Mouse (Mus musculus) T-helper 2 cell (primary cell): ENCODE results near the gene Arnt2.

Experiments used
- in situ Hi-C: fragments of 300-600 bp; cut with MboI, MseI; formaldehyde crosslinking; loops from one replicate; pipeline ENCODE4 v1.15.1; 2025; ENCODE audit warnings: high pct_unique_total_duplicates

The Arnt2 gene

DNA sequence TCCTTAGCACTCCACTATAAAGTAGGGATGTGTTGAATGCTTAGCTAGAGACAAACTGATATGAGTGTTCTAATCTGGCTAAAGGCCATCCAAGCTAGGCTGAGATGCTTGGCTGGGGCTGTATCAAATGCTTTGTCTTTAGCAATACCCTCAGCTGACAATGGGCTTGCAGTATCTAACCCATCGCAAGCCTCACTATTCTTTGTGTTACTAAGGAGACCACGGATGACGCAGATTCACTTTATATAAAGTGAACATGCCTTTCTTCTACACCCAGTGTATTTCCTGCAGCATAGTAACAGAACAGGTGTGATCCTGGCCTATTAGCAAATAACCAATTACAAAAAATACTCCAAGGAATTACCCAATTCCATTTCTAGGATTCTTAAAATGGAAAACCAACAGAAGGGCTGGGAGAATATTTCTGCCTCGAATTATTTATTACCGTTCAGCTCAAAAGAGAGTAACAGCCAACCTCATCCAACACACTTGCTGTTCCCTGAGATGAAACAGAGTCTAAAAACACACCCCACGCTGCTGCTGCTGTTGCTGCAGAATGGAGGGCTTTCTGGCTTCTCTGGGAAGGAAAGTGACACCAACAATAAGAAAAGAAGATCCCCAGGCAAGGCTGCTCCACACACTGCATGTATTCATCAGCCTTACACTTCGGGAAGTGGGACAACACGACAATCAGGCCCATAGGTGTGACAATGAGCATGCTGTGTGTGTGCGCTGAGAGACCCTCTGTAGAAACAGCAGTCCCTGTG lies 61.6 kb downstream of the Arnt2 start:
- in situ Hi-C loops, result loop anchor here (5.0 to 10.0 kb wide), 2 partner anchors 261 to 1234 kb away; partner anchors contain the start of gene Cemip

DNA sequence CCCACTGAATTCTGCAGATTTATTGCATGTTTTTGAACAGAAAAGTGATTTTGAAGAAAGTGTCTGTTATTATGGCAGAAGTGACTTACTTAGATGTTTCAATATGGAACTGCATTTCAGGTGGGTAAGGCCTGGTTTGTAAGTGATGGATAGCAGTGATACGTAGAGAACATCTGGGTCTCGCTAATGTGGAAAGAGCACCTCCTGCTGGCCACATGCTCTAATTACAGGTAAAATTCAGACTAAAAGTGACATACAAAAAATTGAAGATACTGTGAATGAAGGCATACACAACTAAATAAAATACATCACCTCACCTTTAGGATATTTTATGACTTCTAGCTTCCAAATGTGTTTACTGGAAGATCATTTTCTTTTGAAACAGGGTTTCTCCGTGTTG lies 66.8 kb downstream of the Arnt2 start:
- in situ Hi-C loops, result loop anchor here (10.0 kb wide), 1 partner anchor 1228 kb away; no protein-coding TSS in a partner anchor

- in situ Hi-C loops, result loop anchor here (10.0 kb wide), 1 partner anchor 1226 kb away; no protein-coding TSS in a partner anchor
Measured at GRCm38 (mm10) chr7:84341001-84341400, 69.0 kb downstream of the Arnt2 start.

DNA sequence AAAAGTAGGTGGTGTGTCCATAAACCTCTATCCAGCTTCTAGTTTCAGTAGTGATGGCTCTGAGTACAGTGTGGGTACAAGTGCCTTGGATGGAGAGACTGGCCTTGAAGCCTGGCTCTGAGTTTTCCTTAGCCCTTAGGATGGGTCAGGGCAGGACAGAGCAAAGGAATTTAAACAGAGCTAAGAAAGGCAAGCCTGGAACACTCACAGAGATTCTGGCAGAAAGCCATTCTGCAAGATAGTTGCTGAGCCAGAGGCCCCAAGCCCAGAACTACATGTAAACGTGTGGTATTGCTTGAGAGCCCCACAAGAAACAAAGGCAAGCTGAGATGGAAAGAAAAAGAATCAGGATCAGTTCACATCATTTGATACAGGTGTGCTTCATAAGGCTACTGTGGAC lies 70.8 kb downstream of the Arnt2 start:
- in situ Hi-C loops, result no loop called here

- in situ Hi-C loops, result no loop called here
Measured at GRCm38 (mm10) chr7:84337768-84338167, 72.2 kb downstream of the Arnt2 start.

- in situ Hi-C loops, result no loop called here
Measured at GRCm38 (mm10) chr7:84336907-84337306, 73.1 kb downstream of the Arnt2 start.

GRCm38 (mm10) chr7:84336580-84336886 lies 73.4 kb downstream of the Arnt2 start:
- in situ Hi-C loops, result no loop called here

GRCm38 (mm10) chr7:84335766-84336579 lies 74.0 kb downstream of the Arnt2 start:
- in situ Hi-C loops, result no loop called here

GRCm38 (mm10) chr7:84333996-84334395 lies 76.0 kb downstream of the Arnt2 start:
- in situ Hi-C loops, result no loop called here

- in situ Hi-C loops, result no loop called here
Measured at GRCm38 (mm10) chr7:84332295-84333168, 77.4 kb downstream of the Arnt2 start.

DNA sequence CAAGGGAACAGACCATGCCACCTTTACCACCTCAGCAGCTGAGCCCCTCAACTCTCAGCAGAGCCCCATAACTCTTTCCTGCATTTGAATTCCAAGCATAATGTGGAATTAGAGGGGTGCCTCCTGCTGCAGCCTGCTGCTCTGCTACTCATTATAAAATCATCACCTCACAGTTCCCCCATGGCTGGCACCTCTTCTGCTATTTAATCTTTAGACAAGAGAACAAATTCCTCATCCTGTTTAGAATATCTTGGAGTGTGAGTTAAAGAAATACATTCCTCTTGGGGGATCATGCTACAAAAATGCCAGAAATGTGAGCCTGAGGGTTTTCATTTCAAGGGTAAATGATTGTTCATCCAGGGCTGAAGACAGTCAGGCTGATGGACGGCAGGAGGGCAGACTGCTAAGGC lies 80.8 kb downstream of the Arnt2 start:
- in situ Hi-C loops, result loop anchor here (10.0 kb wide), 2 partner anchors 666 to 1586 kb away; no protein-coding TSS in a partner anchor

- in situ Hi-C loops, result loop anchor here (10.0 kb wide), 2 partner anchors 666 to 1586 kb away; no protein-coding TSS in a partner anchor
Measured at GRCm38 (mm10) chr7:84328770-84329169, 81.2 kb downstream of the Arnt2 start.

DNA sequence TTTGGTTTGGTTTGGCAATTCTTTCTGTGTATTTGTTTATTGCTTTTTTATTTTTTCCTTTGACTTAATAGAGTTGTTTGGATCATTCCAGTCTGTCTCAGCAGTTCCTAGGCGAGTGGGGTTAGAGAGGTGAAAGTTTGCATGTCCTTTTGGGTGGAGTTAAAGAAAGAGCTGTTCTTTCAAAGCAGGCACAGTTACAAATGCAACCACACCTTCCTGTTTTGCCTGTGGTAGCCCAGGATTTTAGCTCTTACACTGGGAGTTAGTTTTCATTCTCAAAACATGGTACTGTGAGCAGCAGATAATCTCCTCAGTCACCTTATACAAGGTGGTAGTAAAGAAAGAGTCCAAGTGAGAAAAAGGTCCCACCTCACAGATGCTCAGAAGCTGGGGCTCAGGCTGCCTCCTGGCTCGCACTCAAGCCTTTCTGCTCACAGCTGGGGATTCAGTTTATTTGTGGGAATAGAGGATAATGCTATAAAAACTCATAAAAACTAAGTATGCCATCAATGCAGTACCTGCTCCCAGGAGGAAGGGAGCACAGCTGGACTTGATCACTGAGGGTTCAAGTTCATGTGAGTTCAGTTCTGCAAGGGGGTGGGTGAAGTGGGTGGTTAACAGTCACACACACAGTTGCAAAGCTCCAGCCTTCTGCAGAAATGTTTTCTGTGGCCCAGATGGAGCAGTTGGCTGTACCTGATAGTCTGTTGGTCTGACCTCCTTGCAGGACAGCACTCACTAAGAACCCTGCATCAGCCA lies 84.2 kb downstream of the Arnt2 start:
- in situ Hi-C loops, result loop anchor here (10.0 kb wide), 2 partner anchors 669 to 1589 kb away; no protein-coding TSS in a partner anchor

DNA sequence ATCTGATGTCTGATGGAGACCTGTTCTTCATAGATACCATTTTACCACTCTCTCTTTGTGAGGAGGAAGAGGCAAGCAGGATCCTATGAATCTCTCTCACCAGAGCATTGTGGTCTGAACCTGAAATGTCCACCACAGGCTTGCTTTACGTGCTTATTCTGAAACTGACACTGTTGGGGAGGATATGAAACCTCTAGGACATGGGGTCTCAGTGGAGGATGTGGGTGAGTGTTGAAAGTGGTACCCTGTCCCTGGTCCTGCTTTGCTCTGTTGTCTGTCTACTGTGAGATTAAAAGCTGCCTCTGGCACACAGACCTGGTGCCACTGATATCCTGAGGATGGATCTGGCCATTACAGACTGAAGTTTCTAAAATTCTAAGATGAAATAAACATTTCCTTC lies 88.4 kb downstream of the Arnt2 start:
- in situ Hi-C loops, result loop anchor here (10.0 kb wide), 2 partner anchors 673 to 1593 kb away; no protein-coding TSS in a partner anchor

GRCm38 (mm10) chr7:84315353-84316003 lies 94.5 kb downstream of the Arnt2 start:
- in situ Hi-C loops, result no loop called here

- in situ Hi-C loops, result no loop called here
Measured at GRCm38 (mm10) chr7:84314742-84315141, 95.2 kb downstream of the Arnt2 start.

DNA sequence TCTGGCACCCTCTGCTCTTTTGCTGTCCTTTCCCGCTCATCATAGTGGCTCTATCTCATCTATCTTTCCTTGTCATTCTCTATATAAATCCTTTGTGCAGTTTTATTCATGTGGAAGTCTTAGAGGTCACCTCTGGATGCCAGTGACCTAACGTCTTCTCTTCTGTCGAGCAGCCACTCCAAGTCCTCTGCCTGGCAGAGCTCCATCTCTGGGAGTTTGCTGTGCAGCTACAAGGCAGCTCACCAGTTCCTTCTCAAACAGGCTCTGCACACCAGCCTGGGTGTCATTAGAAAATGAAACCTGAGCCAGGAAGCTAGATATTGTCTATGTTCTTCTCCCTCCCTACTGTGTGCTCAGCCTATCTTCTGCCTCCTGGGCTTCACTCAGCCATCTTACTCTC lies 98.4 kb downstream of the Arnt2 start:
- in situ Hi-C loops, result no loop called here

DNA sequence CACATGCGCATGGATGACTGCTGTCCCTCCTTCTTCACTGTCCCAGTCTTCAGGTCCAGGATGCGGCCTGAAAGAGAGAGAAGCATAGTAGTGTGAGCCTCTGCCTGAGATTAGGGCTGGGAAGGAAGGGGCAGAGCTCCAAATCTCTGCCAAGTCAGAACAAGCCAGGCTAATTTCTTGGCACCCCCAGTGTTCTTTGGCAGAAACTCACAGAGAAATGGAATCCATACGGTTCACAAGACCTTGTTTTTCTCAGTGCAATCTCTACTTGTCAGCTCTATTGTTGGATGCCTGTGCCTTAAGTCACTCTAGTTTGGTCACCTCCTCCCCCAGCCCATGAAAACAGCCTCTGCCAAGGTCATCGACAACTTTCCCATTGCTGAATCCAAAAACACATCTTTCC lies 99.1 kb downstream of the Arnt2 start:
- in situ Hi-C loops, result no loop called here

DNA sequence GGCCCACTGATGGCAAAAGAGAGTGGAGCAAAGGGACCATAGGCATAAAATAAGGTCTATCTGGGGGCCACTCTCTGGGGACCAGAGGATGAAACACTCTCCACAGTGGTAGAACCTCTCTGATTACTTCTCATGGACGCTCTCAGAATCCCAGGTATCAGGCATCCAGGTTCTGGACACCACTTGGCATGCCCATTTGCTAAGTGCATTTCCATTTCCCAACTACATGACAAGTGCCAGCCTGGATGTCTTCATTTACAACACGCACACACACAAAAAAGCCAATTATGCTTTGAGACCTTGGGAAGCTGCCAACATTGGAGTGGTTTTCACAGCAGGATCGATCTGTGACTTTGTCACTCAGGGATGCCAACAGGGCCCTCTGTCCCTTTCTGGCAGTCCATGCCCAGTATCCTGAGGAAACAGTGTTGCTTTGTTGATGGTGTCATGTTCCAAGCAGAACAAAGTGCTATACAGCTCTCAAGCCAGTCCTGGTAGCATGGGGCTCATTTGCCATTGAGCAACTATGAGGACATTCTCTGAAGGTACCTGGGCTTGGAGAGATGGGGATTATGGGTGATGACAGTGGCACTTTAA lies 102.5 kb downstream of the Arnt2 start:
- in situ Hi-C loops, result no loop called here

- in situ Hi-C loops, result no loop called here
Measured at GRCm38 (mm10) chr7:84300261-84300660, 109.7 kb downstream of the Arnt2 start.
